Mouse (Mus musculus) G1E (cell line): ENCODE measurements around the gene Cd180.

ENCODE experiments used
- CTCF ChIP-seq: IDR thresholded peaks from 2 replicates; pipeline ENCODE4 v1.5.1; 2012; ENCODE audit warnings: low read depth, low read length, inconsistent platforms, mixed read lengths
- GATA1 ChIP-seq: IDR thresholded peaks from 2 replicates; pipeline ENCODE4 v1.6.1; 2012; ENCODE audit warnings: borderline replicate concordance, low read length, inconsistent platforms, mixed read lengths
- TAL1 ChIP-seq: conservative IDR thresholded peaks from 2 replicates; pipeline ENCODE4 v1.6.1; 2012; ENCODE audit warnings: low read depth, low read length, inconsistent platforms, mixed read lengths

DNA sequence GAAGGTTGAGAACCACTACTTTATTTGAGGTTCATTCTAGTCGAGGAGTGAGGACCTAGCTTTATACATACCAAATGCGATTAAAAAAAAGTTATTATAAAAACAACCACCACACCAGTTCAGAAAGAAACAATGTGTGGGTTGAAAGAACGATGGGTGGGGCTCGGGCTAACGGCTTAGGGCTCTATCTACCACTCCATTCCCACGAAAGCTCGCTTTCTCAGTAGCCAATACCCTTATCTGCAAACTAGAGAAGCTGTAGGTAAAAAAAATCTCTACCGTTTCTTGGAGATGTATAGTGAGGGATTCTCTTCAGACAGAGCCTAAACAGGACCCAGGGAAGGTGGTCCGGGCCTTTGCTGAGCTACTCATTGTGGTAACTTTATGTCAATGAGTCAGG, 79.8 kb downstream of the Cd180 start:
- TF ChIP-seq CTCF (no peak), TAL1 (no peak), GATA1 (no peak)
